Mouse (Mus musculus) erythroblast, embryonic 14.5 days (primary cell): ENCODE results near the gene Cd37.

Source experiments
- GATA1 ChIP-seq: IDR thresholded peaks from 2 replicates; pipeline ENCODE4 v1.6.1; 2012; ENCODE audit warnings: low read length, inconsistent platforms, mixed read lengths
- TAL1 ChIP-seq: IDR thresholded peaks from 3 replicates; pipeline ENCODE4 v1.6.1; 2012; ENCODE audit warnings: low read length, inconsistent platforms, mixed read lengths

DNA sequence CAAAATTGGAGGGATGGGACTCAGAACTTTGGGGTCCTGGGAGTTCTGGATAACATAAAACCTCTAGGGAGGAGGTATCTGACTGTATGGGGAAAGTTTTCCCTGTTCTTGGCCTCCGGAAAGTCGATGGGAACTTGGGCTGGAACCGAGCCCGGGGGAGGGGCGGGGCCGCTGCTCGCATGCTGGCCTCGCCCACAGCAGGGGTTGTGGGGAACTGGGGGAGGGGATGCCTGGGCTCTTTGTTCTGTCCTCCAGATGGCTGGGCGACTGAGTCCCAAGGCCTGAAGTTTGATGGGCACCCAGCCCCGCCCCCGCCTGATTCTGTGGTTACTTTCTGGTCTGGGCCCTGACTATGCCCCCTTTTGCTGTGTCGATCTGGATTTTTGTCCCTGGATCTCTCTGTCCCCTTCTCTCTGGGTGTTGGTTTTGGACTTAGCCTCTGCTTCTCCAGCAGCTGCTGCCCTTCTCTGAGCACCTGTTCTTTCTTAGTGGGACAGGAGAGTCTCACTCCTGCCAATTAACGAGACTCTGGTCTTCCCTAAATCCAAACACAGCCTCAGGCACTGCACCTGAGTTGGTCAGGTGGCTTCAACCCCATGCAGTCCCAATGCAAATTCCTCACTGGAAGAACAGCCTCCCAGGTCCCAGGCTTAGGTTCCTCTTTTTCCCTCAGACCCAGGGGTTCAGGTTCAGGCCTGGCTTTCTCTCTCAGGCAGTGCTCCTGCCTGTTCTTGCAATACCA is 22.3 kb downstream of the Cd37 start:
- no peak for TF ChIP-seq TAL1
- no peak for TF ChIP-seq GATA1
